Mouse (Mus musculus) megakaryocyte-erythroid progenitor cell, adult 5-6 weeks (primary cell): Measurements from ENCODE around the gene Tiam1. TPM values are rescaled to one million over a fixed set of nuclear protein-coding genes. Genes with fewer than 3 reads are reported as not detected.

ENCODE experiments used
- ATAC-seq: replicated peaks from 2 replicates; pipeline ENCODE4 v1.8.0; 2016; ENCODE audit warnings: mild to moderate bottlenecking, inconsistent platforms; ENCODE audit not compliant: severe bottlenecking, poor library complexity, low FRiP score, low TSS enrichment
- total RNA-seq, 2 experiments: library from RNA; stranded (forward) in 1 of 2; stranded (reverse) in 1 of 2; fragments of 200-1000, 215-1000 nt in 1 of 2; fragments of >200 nt in 1 of 2; fragmentation: Nextera tagmentation in 1 of 2; gene quantifications; 2 replicates each; pipeline ENCODE4 v1.2.3; 2014 to 2017

Tiam1 gene
- total RNA-seq, 2 experiments from 2014 or later, result 8.3 to 11.6 TPM

GRCm38 (mm10) chr16:90022932-90023664 lies 120.5 kb downstream of the Tiam1 start:
- ATAC-seq, result no peak

DNA sequence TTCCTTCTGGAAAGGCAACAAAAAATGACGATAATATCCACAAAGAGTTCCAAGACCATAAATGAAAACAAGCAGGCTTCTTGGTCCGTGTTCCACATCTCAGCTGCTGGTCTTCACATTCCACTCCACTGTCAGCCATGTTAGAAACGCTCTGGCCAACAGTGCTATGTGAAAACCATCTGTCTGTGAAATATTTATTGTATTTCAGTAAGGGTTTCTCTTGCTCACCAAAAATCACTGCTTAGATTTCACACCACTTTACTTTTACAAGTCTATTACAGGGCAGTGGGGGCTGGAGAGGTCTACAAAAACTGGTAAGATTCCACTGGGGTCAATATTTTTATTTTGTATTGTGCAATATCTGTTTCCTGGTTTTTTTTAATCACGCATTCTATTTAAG lies 127.5 kb downstream of the Tiam1 start:
- ATAC-seq, result no peak

- no peak for ATAC-seq
These were observed 129.0 kb downstream of the Tiam1 start for GRCm38 (mm10) chr16:90014596-90014995.

GRCm38 (mm10) chr16:90011521-90012181 lies 131.9 kb downstream of the Tiam1 start:
- ATAC-seq, result no peak

- no peak for ATAC-seq
These were observed 135.1 kb downstream of the Tiam1 start for GRCm38 (mm10) chr16:90008504-90008903.

GRCm38 (mm10) chr16:90007391-90007977 lies 136.1 kb downstream of the Tiam1 start:
- no peak for ATAC-seq

- ATAC-seq, result no peak
These were observed 140.0 kb downstream of the Tiam1 start for GRCm38 (mm10) chr16:90003556-90003955.

DNA sequence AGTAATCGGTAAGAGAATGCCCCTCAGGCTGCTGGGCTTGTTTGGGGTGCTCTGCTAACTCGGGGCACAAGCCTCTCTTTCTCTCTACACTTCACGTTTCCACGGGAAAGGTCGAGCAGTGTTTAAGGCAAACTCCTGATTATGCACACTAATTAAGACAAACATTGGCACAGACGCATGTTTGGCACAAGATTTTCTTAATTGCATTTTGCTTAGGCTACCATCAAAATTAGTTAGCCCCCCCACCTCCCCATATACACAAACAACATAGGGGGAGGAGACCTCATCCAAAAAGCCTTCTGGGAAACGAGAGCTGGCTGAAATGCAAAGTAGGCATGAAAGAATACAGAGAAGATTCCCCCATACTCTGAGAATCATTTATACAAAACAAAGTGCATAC lies 148.4 kb downstream of the Tiam1 start:
- ATAC-seq, result no peak

DNA sequence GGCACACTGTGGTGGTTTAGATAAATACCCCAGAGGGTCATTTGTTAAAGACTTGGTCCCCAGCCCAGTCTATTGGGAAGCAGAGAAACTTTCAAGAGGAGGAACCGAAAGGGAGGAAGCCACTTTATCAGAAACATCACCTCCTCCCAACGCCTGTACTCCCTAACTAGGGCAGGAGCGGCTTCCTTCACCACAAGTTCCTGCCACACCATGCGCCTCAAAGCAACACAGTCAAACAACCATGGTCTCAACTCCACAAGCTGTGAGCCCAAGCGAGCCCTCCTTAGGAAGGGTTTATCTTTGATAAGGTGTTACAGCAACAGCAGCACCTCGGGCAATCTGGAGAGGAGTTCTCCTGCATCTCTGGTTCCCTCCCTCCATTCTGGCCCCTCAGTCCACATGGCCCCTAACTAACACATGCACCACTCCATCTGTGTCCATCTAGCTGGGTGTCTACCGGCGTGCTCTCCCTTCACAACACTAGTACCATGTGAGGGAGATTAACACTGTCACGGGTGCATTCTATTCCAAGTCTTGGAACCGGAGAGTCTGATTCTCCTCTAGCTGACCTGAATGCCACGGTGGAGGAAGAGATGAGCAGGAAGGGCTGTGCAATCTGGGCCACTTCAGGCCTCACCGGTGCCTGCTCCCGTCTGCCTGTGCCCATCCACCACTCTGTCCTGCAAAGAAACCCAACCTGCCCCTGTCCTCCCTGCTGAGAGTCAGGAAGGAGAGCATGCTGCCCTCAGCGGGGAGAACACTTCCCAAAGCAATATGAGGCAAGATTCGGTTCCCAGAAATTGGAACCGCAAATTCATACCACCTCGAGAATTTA lies 149.4 kb downstream of the Tiam1 start:
- ATAC-seq, result peak; percentile 45

DNA sequence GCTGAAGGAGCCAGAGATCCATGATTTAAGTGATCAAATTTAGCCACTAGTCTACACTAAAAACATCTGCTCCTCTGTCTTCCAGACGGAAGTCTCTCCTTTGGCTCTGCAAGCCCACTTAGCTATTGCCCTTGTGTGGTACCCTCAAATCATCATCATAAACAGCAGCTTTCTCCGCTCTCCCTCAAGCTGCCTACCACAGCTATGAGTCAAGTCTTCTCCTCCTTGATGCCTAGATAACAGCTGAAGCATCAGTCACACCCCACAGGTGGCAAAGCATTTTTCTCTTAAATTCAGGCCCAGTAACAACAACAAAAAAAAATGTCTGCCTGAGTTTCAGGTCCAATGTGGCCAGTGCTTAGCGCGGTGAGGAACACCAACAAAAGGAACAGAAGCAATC lies 150.1 kb downstream of the Tiam1 start:
- ATAC-seq, result peak; percentile 35

DNA sequence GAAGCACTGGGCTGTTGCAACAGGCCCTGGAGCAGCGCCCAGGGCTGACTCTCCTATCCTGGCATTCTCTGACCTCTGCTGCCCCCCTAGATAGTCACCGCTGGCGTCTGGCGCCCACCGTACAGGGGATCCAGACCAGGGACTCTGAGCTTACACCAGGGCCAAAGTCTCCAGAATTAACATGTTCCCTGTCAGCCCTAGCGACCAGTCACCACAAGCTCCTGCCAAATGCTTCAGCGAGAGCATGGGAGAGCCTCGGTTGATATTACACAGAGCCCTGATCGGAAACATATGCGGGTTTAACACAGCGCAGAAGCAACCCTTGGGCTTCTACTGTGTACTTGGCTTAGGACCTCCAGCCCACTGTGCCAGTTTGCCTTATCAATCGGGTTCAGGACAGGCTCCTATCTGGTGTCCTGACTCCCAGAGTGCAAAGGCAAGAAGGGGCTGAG lies 151.8 kb downstream of the Tiam1 start:
- ATAC-seq, result peak; percentile 63

DNA sequence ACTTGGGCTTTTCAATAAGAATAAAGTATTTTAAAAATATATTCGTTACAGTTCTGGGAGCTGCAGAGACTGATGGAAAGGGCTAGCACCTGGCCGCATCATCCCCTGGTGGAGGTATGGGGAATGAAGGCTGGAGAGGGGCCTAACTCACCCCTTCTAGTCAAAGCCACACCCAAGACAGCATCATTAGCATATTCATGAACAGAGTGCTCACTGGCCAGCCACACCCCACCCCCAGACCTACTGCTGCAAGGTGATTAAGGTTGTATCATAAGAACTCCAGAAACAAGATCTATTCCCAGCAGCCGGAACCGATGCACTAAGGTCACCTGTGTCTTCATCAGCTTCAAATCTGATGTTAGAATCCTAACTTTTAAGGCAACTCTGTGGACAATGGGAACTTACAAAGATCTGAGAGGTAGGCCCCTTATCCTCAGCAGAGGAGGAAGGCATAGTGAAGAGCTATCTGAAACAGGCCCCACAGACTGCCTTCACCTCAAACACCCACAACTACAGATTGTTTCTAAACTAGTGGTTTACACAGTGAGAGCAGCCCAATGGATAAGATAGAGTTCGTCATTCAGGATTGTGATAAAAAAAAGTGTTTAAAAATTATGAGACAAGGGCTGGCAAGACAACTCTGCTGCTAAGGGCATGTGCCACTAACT lies 153.1 kb downstream of the Tiam1 start:
- ATAC-seq, result peak; percentile 42

GRCm38 (mm10) chr16:89989816-89990215 lies 153.8 kb downstream of the Tiam1 start:
- no peak for ATAC-seq

DNA sequence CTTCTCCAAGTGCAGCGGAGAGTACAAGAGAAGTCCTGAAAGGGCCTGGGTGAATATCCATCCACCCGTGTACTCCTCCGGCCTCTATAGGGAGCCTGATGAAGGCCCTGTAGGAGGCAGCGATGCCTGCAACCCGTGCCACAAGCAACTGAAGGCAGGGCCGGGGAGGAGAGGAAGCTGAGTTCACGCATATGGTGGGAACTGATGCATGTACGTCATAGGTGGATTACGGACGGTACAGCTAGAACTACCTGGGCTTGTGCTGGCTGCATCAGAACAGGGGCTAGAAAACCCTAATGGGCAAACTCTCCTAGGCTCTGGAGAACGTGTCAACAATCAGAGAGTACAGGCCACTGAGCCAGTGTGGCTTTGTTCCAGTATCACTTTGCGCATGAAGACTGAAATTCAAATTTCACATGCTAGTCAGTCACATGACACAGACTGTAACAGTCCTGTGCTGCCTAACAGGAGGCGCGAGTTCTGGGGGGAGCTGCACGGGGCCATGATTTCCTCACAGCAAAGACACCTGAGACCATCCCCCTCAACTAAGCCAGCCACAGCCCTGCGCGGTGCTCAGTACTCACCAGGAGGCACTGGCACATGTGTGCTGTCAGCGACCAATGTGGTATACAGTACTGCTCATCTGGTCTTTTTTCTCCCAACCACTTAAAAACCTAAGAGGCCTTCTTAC lies 156.8 kb downstream of the Tiam1 start:
- peak; percentile 25 for ATAC-seq

GRCm38 (mm10) chr16:89985702-89986481 lies 157.7 kb downstream of the Tiam1 start:
- ATAC-seq, result peak; percentile 73

DNA sequence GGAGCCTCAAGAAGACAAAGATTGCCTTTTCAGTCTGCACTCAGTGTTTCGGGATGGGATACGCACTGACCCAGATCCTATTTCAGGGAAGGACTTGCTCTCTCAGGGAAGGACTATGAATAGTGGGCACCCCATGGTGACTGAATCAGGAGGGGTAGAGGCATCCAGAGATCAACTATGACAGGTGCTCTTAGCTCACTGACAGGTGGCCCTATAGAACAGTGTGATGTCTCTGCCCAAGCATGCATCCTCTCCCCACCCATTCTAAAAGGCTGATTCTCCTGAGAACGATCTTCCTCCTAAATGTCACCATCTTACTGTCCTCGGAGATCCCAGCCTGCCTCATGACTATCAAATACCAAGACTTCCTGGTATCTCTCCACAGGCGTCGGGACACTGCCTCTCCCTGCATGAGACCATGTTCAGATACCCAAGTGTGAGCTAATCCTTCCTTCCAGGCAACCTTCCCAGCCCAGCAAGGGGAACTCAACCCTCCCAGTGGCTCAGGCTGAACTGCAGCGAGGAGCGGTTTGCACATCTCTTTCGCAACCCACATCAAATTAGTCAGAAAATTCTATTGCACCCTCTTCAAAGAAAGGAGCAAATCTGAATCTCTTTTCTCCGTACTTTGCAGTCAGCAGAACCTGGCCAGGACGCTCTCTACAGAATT lies 163.4 kb downstream of the Tiam1 start:
- no peak for ATAC-seq

- ATAC-seq, result no peak
These were observed 168.1 kb downstream of the Tiam1 start for GRCm38 (mm10) chr16:89975441-89975840.
